Mouse (Mus musculus): ENCODE results near the gene Atp13a3.

Gene Atp13a3

DNA sequence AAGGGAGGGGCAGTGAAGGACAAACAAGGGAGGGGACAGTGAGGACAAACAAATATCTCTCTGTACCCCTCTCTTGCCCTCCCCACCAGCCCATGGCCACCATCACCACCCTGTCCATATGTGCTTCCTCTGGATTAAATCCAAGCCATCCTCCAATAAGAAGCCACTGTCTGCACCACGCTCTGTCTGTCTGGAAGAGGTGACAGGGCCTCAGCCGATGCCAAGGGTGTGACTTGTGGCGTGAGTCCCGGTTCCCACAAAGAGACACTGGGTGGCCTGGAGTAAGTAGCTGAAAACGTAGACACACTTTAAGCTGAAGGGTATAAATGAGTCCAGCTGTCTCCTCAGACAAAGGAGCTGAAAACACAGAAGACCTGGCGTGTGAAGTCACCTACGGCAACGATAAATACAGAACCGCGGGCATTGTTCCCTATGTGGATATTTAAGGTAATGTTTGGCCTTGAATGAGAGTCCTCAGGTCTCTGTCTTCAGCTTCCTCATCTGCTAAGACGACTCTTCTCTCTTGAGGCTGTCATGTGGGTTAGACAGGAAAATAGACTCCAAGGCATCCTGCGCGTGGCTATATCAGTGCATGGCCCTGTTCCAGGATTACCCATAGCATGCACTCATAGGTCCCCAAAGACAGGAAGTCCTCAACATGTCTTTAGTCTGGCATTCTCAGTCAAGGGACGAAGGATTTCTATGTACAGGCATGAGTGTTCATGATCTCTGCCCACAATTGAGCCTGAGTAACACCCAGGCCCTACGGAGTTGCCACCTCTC, 130.0 kb downstream of the Atp13a3 start:
- DNase-seq, result no peak

DNA sequence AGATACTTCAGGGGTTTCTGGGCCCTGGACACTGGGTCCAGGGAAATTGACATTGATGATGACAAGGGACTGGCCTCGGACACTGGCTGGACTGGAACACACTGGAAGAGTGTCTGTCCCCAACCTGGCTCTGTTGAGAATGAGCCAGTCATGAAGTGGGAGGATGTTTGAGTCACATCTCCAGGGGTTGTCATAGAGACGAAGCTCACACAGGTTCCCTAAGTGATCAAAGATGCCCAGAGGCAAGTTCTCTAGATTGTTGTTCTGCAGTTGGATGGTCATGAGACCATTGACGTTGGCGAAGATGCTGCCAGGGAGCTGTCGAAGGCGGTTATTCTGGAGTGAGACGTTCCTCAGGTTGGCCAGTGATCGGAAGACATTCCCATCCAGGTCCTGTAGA, 132.7 kb downstream of the Atp13a3 start:
- no peak for DNase-seq

DNA sequence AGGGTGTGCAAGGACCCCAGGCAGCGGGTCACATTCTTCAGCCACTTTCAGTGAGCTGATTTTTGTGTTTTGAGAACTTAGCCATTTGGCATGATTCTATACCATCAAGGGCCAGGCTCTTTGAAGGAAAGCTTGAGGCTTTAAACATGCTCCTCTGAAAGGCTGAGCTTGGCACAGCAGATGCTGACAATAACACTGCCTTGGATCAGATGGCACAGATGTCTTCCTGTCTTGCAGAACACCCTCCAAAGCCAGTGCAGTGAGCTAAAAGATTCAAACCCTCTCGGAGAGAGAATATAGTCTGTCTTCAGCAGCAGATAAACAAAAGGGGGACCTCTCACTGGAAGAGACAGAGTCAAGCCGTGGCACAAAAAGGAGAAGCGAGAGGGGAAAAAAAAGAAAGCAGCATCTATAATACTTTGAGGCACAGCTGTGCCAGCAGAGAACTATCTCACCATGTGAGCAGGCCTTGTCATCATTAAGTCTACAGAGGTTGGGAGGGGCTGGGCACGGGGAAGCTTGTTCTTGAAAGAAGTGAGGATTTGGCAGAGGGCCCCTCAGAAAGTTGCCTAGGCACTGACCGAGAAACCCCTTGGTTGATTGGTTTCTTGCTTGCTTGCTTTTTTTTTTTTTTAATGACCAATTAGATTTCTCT, 133.7 kb downstream of the Atp13a3 start:
- no peak for DNase-seq

DNA sequence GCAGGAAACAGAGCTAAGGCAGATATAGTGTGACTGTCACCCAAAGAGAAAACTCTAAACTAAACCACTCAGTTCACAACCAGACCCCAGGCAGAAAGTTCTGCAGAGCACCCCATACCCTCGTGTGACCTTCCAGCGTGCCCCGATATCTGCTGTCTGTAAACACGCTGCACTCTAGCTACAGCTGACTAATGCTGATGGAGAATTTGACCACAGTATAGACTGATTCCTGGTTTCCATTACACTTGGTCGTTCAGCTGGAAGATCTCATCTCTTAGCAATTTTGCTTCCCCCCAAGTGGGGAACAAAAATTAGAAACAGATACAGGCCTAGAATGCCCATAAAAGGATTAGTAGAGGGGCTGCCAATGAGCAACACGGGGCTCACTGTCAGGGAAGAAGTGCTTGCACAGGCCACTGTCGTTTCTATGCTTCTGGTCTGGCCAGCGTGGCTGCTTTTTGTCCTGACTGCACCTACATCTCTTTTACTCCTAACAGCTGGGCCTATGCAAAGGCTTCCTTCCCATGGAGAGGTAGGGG, 134.5 kb downstream of the Atp13a3 start:
- DNase-seq, result no peak

DNA sequence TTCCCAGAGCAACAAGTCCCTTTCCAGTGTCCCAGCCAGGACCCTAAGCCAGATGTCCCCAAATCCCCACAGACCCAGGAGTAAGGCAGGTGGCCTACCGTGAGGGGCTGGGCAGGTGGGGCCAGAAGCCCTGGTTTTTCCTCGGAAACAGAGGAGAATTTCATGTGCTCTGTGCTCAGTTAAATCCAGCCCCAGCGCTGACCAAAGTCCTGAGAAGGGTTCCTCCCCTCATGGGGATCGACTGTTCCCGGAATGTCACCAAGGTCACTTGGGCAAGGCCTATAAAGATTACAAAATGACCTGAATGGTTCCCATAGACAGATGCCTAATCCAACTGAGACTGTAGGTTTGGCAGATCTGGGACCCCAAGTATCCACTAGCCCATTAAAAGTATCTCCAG, 138.4 kb downstream of the Atp13a3 start, which contains the start of gene Cpn2:
Gene Cpn2 (minus strand): TSS at position 141 of the 400 bp plus-strand sequence.
- no peak for DNase-seq

DNA sequence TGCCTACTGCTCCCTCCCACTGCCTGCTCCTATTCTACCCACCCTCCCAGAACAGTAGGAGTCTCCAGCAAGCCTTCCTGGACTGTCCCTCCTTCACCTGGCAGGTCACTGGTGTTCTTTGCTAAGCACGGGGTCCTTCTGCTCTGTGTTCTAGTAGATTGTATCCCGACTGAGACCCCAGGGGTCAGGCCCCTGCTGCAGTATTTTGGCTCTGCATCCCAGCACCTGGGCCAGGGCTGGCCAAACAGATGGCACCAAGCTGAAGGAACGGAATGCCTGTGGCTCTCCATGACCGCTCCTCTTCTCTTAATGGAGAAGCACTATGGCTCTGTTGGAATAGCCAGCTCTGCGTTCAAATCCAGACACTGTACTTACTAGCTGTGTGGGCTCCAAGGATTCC, 139.2 kb downstream of the Atp13a3 start:
- no peak for DNase-seq

DNA sequence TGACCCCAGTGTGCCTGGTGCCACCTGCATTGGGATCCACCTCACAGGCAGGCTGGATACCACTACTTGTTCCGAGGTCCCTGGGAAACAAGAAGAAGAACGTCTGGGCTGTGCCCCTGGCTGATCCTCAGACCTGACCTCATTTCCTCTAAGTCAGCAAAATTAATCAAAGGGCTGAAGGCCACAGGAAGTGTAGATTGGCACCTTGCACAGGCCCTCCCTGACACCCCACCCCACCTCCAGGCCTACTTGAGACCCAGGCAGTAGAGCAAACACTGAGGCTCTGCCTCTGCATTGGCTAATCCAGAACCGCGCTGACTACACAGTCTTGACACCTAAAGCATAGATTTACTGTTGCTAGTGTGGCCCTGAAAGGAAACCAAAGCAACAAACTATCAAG, 140.2 kb downstream of the Atp13a3 start:
- no peak for DNase-seq

DNA sequence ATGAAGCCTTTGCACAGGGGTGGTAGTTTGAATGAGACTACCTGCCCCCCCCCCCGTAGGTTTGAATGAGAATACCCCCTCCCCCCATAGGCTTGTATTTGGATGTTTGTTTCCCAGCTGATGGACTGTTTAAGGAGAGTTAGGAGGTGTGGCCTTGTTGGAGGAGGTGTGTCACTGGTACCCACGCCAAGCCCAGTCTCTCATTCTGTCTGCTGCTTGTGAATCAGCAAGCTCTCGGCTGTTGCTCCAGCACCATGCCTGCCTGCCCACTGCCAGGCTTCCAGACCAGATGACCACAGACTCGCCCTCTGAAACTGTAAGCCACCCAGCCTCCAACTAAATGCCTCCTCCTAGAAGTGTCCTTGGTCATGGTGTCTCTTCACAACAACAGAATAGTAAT, 142.6 kb downstream of the Atp13a3 start:
- no peak for DNase-seq

DNA sequence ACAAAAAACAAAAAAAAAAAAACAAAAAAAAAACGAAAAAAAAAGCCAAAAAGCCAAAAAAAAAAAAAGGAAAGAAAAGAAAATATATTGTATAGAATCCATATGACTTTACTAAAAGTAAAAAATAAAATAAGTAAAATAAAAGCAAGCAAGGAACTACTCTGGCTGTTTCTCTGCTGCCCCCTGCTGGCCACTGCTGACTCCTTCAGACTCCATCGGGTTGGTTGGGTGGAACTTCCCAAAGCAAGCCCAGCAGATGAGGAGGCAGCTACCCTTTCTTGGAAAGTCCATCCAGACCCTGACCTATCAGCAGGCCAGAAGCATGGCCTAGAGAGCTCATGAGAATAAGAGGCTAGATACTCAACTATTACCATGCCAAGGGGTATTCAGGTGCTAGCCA, 143.1 kb downstream of the Atp13a3 start:
- peak; percentile 29 to 72 for DNase-seq
